15 mouse cellular contexts compared by ENCODE assay signal in the genomic region with DNA sequence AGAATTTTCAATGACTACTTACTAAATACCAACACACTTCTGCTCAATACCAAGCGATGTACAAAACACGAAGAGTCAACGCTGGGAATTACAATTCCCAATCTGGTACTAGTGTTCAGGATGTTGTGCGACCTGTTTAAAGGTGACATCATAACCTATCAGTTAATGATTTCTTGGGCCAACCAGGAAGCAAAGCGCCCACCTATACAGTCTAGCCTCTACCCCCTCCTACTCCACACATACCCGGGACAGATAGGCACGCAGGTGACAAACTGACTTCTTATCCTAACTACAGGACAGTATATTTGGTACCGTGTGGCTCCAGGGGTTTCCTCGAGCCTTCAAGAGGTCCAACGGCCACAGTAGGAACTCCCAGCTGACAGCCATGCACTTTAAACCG. TPM values are rescaled to one million over a fixed set of nuclear protein-coding genes. Genes with fewer than 3 reads are reported as not detected.
DNase-seq lines count a peak whose midpoint lies in the region; ATAC-seq and TF ChIP-seq lines count a peak whose summit lies in the region.
"Had no signal": no experiment of that assay in that cellular context is flagged by ENCODE, and none has a peak within 500 bp of the region (broad histone marks: within the 10 kb centered on the region; RNA-seq: fewer than 3 reads in every experiment).

No protein-coding gene starts in this region.

- no peak for DNase-seq in kidney, adult 18-20 months
- DNase-seq in lung, postnatal 25 days (ENCODE audit: low spot score), result no peak
- peak; percentile 33 for DNase-seq in stomach, postnatal 0 days (ENCODE audit: low spot score)
- DNase-seq: cerebellum, adult 2 months; gastrocnemius, postnatal 36 days; lung, embryonic 14.5 days; right cerebral cortex, adult 18-20 months; spleen, adult 18-20 months; thymus, postnatal 14 days had no signal

- no peaks in the 10 kb centered on the region for H3K27me3 ChIP-seq in kidney, embryonic 14.5 days (ENCODE audit: control insufficient read depth, insufficient read depth, low read length)
- H3K27me3 ChIP-seq in lung, embryonic 15.5 days, result no peaks in the 10 kb centered on the region
- no peaks in the 10 kb centered on the region for H3K27me3 ChIP-seq in intestine, postnatal 0 days (replicated peaks; ENCODE audit: control insufficient read depth, insufficient read depth, low read length)
- H3K27me3 ChIP-seq in stomach, postnatal 0 days (ENCODE audit: control insufficient read depth, insufficient read depth, low read length), result no peaks in the 10 kb centered on the region

- ATAC-seq in kidney, embryonic 14.5 days (ENCODE audit: low FRiP score, low TSS enrichment), result no peak
- ATAC-seq in lung, embryonic 15.5 days (ENCODE audit: borderline replicate concordance, extremely low read depth, low FRiP score, low TSS enrichment), result no peak
- peak; percentile 75 for ATAC-seq in intestine, postnatal 0 days
- peak; percentile 72 for ATAC-seq in stomach, postnatal 0 days (ENCODE audit: low FRiP score, low TSS enrichment)
- ATAC-seq in erythroid progenitor cell, adult 5-6 weeks (replicated peaks; ENCODE audit: low FRiP score, poor library complexity, severe bottlenecking), result no peak
- ATAC-seq: forebrain, embryonic 14.5 days had no signal

- H3K27ac ChIP-seq in kidney, embryonic 14.5 days (ENCODE audit: low read depth, low read length), result peak overlapping the region; percentile 12; the same call in 1 of the 2 replicates
- H3K27ac ChIP-seq in lung, embryonic 15.5 days, result no peak overlapping the region
- peak overlapping the region; percentile 73 for H3K27ac ChIP-seq in intestine, postnatal 0 days (ENCODE audit: low read depth, low read length)
- H3K27ac ChIP-seq in stomach, postnatal 0 days (replicated peaks), result peak overlapping the region; percentile 82

- peaks cover 77% of the 10 kb centered on the region for H3K4me1 ChIP-seq in kidney, embryonic 14.5 days (ENCODE audit: control insufficient read depth, insufficient read depth, low read length)
- peaks cover 81% of the 10 kb centered on the region for H3K4me1 ChIP-seq in lung, embryonic 15.5 days
- H3K4me1 ChIP-seq in intestine, postnatal 0 days (replicated peaks; ENCODE audit: control insufficient read depth, insufficient read depth, low read length), result peaks cover 18% of the 10 kb centered on the region
- H3K4me1 ChIP-seq in stomach, postnatal 0 days (replicated peaks; ENCODE audit: control insufficient read depth, insufficient read depth), result peaks cover 22% of the 10 kb centered on the region

- no peak overlapping the region for H3K4me3 ChIP-seq in kidney, embryonic 14.5 days (ENCODE audit: low read length)
- H3K4me3 ChIP-seq in lung, embryonic 15.5 days, result no peak overlapping the region
- H3K4me3 ChIP-seq in intestine, postnatal 0 days (ENCODE audit: low read depth, low read length), result peak overlapping the region; percentile 9; the same call in 1 of the 2 replicates
- H3K4me3 ChIP-seq in stomach, postnatal 0 days (ENCODE audit: low read depth, low read length), result no peak overlapping the region

- no peaks in the 10 kb centered on the region for H3K36me3 ChIP-seq in kidney, embryonic 14.5 days (ENCODE audit: control insufficient read depth, insufficient read depth, low read length)
- H3K36me3 ChIP-seq in lung, embryonic 15.5 days, result no peaks in the 10 kb centered on the region
- no peaks in the 10 kb centered on the region for H3K36me3 ChIP-seq in intestine, postnatal 0 days (ENCODE audit: control insufficient read depth, insufficient read depth)
- H3K36me3 ChIP-seq in stomach, postnatal 0 days (ENCODE audit: control insufficient read depth, insufficient read depth, low read length), result no peaks in the 10 kb centered on the region

- 73% methylated on average over 11 of the region's 11 CpGs for WGBS in kidney, embryonic 14.5 days
- WGBS in lung, embryonic 15.5 days, result 62% methylated on average over 11 of the region's 11 CpGs
- WGBS in intestine, postnatal 0 days, result 41% methylated on average over 11 of the region's 11 CpGs
- 57% methylated on average over 11 of the region's 11 CpGs for WGBS in stomach, postnatal 0 days

- no peaks in the 10 kb centered on the region for H3K9me3 ChIP-seq in kidney, embryonic 14.5 days (ENCODE audit: control insufficient read depth, low read length)
- H3K9me3 ChIP-seq in lung, embryonic 15.5 days, result no peaks in the 10 kb centered on the region
- H3K9me3 ChIP-seq in intestine, postnatal 0 days (ENCODE audit: control insufficient read depth), result no peaks in the 10 kb centered on the region
- H3K9me3 ChIP-seq in stomach, postnatal 0 days (ENCODE audit: control insufficient read depth, low read length), result no peaks in the 10 kb centered on the region

- no peak overlapping the region; the same call in 1 of the 2 replicates for H3K4me2 ChIP-seq in kidney, embryonic 14.5 days (replicated peaks; ENCODE audit: low read depth, low read length)
- H3K4me2 ChIP-seq in lung, embryonic 15.5 days, result peak overlapping the region; percentile 8; the same call in 1 of the 2 replicates
- H3K4me2 ChIP-seq in intestine, postnatal 0 days (replicated peaks; ENCODE audit: low read depth), result peak overlapping the region; percentile 53
- peak overlapping the region; percentile 37 for H3K4me2 ChIP-seq in stomach, postnatal 0 days (replicated peaks; ENCODE audit: low read depth)
- H3K4me2 ChIP-seq: midbrain, embryonic 11.5 days had no signal

- TF ChIP-seq CTCF in intestine, postnatal 0 days (IDR thresholded peaks at IDR 0.05; ENCODE audit: low read depth), result no peak
- TF ChIP-seq CTCF in stomach, postnatal 0 days (IDR thresholded peaks at IDR 0.05; ENCODE audit: low read depth), result no peak

- no peak overlapping the region for H3K9ac ChIP-seq in kidney, embryonic 14.5 days (ENCODE audit: low read depth, low read length)
- H3K9ac ChIP-seq in lung, embryonic 15.5 days, result no peak overlapping the region
- peak overlapping the region; percentile 40 for H3K9ac ChIP-seq in intestine, postnatal 0 days (ENCODE audit: low read depth, low read length)
- no peak overlapping the region for H3K9ac ChIP-seq in stomach, postnatal 0 days (ENCODE audit: low read length)
- H3K9ac ChIP-seq: lung, embryonic 14.5 days had no signal

- no peak for TF ChIP-seq EP300 in stomach, postnatal 0 days (optimal IDR thresholded peaks at IDR 0.05)

RNA-seq across cellular contexts. Expression of a gene that starts 5.9 kb away (rescaled TPM):
- polyA plus RNA-seq in kidney, embryonic 14.5 days (2014; fragmentation: Nextera tagmentation; extraction: Ambion mirVana), result 32.9 and 38.4 TPM in 2 replicates
- 27.5 and 28.6 TPM in 2 replicates for polyA plus RNA-seq in lung, embryonic 15.5 days (2015; fragmentation: Nextera tagmentation; extraction: Ambion mirVana)
- 11.8 and 14.6 TPM in 2 replicates for polyA plus RNA-seq in intestine, postnatal 0 days (2015; fragmentation: Nextera tagmentation; extraction: Ambion mirVana)
- polyA plus RNA-seq in stomach, postnatal 0 days (2015; fragmentation: Nextera tagmentation; extraction: Ambion mirVana), result 12.9 and 13.3 TPM in 2 replicates
- total RNA-seq in erythroid progenitor cell, adult 5-6 weeks (2015; ENCODE audit: low replicate concordance), result 75.0 and 104 TPM in 2 replicates
- total RNA-seq in erythroid progenitor cell, adult 5-6 weeks (2017; ENCODE audit: low replicate concordance), result 124 and 167 TPM in 2 replicates

Comparison
In these comparisons a context has a peak if more than half of its experiments do, and no peak if none do; other contexts are left out.
1. ATAC-seq: peak in intestine, postnatal 0 days (single experiment) and stomach, postnatal 0 days (single experiment); none in kidney, embryonic 14.5 days (single experiment), lung, embryonic 15.5 days (single experiment) and erythroid progenitor cell, adult 5-6 weeks (single experiment).